Mouse (Mus musculus): Measurements from ENCODE around the gene Ei24. TPM values are rescaled to one million over a fixed set of nuclear protein-coding genes. Genes with fewer than 3 reads are reported as not detected.

Ei24 gene
- polyA plus RNA-seq, 1 experiment from 2014 or later = 124 TPM

DNA sequence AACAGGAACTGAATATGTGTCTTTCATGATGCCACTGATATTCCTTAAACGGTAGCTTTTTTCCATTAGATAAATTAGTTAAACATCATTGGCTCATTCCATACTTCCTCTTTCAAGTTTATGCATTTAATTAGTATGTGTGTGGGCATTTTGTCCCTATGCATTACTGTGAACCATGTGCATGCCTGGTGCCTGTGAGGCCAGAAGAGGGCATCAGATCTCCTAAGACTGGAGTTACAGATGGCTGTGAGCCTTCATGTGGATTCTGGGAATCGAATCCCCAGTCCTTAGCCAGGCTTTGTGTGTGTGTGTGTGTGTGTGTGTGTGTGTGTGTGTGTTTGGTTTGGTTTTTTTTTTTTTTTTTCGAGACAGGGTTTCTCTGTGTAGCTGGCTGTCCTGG, 17.3 kb upstream of the Ei24 start:
- Histone ChIP-seq H3K4me3 (no peak overlapping the region), H3K4me2 (no peak overlapping the region), H3K36me3 (no peaks in the 10 kb centered on the region), H3K27ac (replicated peaks) (no peak overlapping the region), H3K9ac (no peak overlapping the region), H3K9me3 (no peaks in the 10 kb centered on the region), H3K4me1 (replicated peaks) (no peaks in the 10 kb centered on the region), H3K27me3 (no peaks in the 10 kb centered on the region)
- 76% methylated on average over 3 of the region's 3 CpGs for WGBS
- ATAC-seq (ENCODE audit: low FRiP score, low read depth) = no peak

DNA sequence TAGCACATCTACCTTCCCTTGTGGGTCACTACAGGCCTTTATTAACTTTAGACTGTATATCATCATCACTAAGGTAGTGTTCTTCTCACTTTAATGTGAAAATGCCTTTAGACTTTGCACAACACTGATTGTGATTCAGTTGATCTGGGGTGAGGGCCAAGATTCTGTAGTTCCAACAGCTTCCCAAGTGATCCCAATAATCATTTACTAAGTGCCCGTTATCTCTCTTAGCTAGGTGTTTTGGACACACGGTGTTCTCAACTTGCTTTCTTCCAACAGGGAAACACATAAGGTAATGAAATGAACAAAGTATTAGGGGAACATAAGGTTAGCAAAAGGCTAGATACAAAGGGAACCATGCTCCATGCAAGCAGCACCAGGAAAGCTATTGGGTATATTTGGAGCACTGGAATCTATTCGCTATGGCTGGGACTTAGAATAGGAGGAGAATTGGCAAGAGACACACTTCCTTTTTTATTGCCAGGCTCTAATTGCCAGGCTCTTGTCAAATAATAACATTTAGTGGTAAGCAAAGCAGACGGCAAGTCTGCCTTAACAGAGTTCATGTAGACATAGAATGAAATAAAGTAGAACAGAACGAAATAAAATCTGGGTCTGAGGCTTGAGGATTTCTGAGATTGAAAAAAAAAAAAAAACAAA, 11.1 kb upstream of the Ei24 start:
- H3K4me1 ChIP-seq (replicated peaks) = no peaks in the 10 kb centered on the region
- 86% methylated on average over 5 of the region's 5 CpGs for WGBS
- H3K27ac ChIP-seq (replicated peaks) = no peak overlapping the region
- H3K36me3 ChIP-seq = no peaks in the 10 kb centered on the region
- ATAC-seq (ENCODE audit: low FRiP score, low read depth) = no peak
- no peak overlapping the region for H3K4me2 ChIP-seq
- no peaks in the 10 kb centered on the region for H3K27me3 ChIP-seq
- H3K9me3 ChIP-seq = no peaks in the 10 kb centered on the region
- H3K4me3 ChIP-seq = no peak overlapping the region
- H3K9ac ChIP-seq = no peak overlapping the region

DNA sequence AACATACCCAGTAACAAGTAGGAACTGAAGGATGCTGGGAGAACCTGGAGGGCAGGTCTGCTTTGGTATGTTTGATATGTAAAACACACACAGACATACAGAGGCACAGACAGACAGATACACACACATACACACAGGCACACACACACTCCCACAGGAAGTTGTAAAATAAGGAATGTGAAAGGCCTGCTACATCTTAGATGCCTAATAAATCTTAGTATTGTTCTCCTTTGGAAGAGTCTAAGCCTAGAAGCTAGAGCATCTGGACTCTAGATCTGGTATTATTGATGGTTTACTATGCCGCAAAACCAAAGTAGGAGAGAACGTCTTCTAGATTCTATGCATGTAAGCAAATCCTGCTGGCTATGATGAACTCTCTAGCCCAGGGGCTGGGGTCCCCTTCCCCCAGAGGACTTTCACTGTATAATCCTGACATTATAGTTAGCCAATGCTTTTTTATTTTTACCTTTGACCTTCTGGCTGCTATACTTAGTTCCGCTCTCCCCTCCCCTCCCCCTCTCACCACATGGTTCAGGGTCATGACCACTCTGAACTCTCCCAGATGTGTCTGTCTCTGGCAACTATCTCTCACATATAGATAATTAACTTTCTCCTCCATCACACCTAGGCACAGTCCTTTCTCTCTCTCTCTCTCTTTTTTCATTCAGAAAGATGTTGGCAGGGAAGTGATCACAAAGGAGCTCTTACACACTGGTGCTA, 8.2 kb upstream of the Ei24 start:
- Histone ChIP-seq H3K36me3 (no peaks in the 10 kb centered on the region), H3K4me2 (no peak overlapping the region), H3K9ac (no peak overlapping the region), H3K4me1 (replicated peaks) (no peaks in the 10 kb centered on the region), H3K27me3 (no peaks in the 10 kb centered on the region), H3K9me3 (no peaks in the 10 kb centered on the region), H3K4me3 (no peak overlapping the region), H3K27ac (replicated peaks) (no peak overlapping the region)
- 96% methylated on average over 3 of the region's 3 CpGs for WGBS
- ATAC-seq (ENCODE audit: low FRiP score, low read depth) = no peak

DNA sequence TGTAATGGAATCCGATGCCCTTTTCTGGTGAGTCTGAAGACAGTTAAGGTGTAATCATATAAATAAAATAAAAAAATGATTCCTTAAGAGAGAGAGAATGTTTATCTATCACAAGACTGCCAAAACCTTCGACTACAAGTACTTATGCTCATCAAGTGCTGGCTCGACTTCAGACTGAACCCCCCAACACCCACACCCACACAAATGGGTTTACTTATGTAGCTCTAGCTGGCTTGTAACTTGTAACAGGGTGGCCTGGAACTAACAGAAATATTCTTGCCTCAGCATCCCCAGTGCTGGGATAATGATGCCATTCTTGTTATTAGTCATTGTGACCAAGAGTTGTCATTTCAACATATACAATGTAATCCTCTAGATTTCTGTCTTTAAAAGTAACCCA, 6.7 kb upstream of the Ei24 start:
- H3K9me3 ChIP-seq = no peaks in the 10 kb centered on the region
- ATAC-seq (ENCODE audit: low FRiP score, low read depth) = no peak
- no peak overlapping the region for H3K27ac ChIP-seq (replicated peaks)
- no peaks in the 10 kb centered on the region for H3K36me3 ChIP-seq
- H3K4me3 ChIP-seq = no peak overlapping the region
- 87% methylated on average over 3 of the region's 3 CpGs for WGBS
- no peaks in the 10 kb centered on the region for H3K4me1 ChIP-seq (replicated peaks)
- no peak overlapping the region for H3K4me2 ChIP-seq
- no peaks in the 10 kb centered on the region for H3K27me3 ChIP-seq
- H3K9ac ChIP-seq = no peak overlapping the region

DNA sequence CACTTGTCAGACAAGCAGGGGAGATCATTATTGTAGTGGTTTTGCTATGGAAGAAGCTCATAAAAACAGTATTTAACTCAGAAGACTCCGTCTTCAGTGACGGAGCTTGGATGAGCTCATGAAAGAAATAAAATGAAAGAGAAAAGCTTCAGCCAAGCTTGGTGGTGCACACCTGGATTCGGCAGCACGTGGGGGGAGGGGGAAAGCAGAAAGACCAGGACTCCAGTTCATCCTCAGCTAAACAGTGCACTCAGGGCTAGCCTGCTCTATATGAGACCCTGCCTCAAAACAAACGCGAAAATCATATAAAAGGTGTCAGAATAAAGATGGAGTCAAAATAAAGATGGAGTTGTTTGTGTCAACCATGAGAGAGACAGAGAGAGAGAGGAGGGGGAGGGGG, 6.2 kb upstream of the Ei24 start:
- H3K9me3 ChIP-seq = no peaks in the 10 kb centered on the region
- no peak for ATAC-seq (ENCODE audit: low FRiP score, low read depth)
- no peaks in the 10 kb centered on the region for H3K27me3 ChIP-seq
- 75% methylated on average over 6 of the region's 6 CpGs for WGBS
- no peak overlapping the region for H3K27ac ChIP-seq (replicated peaks)
- H3K36me3 ChIP-seq = no peaks in the 10 kb centered on the region
- no peak overlapping the region for H3K4me3 ChIP-seq
- no peaks in the 10 kb centered on the region for H3K4me1 ChIP-seq (replicated peaks)
- H3K9ac ChIP-seq = no peak overlapping the region
- no peak overlapping the region for H3K4me2 ChIP-seq

DNA sequence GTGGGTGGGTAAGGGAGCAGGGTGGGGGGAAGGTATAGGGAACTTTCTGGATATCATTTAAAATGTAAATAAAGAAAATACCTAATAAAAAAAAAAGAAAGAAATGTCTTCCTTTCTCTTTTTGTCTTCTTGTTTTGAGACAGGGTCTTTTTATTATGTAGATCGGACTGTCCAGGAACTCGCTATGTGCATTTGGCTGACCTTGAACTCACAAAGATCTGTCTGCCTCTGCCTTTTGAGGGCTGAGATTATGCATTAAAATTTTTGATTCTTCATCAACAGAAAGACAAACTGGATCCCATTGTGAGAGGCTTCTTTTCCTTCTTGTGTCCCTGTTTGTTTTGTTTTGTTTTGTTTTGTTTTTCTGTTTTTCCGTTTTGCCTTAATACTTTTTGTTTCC, 5.8 kb upstream of the Ei24 start:
- 0 out of 2 replicates have a peak, but pooled peaks cover under 1% of the 10 kb centered on the region for H3K4me1 ChIP-seq (replicated peaks)
- H3K9me3 ChIP-seq = no peaks in the 10 kb centered on the region
- no peaks in the 10 kb centered on the region for H3K27me3 ChIP-seq
- WGBS = 79% methylated on average over 3 of the region's 3 CpGs
- no peak overlapping the region for H3K4me3 ChIP-seq
- no peak overlapping the region for H3K27ac ChIP-seq (replicated peaks)
- H3K36me3 ChIP-seq = no peaks in the 10 kb centered on the region
- H3K4me2 ChIP-seq = no peak overlapping the region
- ATAC-seq (ENCODE audit: low FRiP score, low read depth) = no peak
- no peak overlapping the region for H3K9ac ChIP-seq

DNA sequence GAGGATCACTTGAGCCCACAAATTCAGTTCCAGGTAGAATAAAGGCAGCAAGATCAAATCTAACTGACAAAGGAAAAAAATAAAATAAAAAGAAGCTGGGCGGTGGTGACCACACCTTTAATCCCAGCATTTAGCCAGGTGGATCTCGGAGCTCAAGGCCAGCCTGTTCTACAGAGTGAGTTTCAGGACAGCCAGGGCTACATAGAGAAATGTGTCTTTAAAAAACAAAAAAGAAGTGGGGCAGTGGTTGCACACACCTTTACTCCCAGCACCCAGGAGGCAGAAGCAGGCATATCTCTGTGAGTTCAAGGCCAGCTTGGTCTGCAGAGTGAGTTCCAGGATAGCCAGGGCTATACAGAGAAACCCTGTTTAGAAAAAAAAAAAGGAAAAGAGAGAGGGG, 4.8 kb upstream of the Ei24 start:
- 91% methylated on average over 2 of the region's 2 CpGs for WGBS
- no peak overlapping the region for H3K9ac ChIP-seq
- no peak for ATAC-seq (ENCODE audit: low FRiP score, low read depth)

DNA sequence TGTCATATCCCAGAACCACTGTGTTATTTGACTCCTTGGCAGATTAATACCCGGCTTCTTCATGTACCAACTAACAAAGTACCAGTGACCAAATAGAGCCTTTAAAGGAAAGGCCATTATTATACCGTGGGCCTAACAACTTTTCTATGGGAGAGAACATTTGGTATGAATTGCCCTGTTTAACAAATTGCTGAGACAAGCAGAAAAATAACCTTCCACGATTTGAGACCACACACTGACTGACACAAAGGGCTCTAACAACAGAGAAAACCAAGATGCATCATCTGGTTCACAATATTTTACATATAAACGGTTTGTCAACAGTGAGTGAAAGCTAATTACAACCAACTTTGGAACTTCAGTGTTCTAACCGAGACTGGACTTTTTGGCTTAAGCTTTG, 969 bp downstream of the Ei24 start:
- peaks cover 38% of the 10 kb centered on the region for H3K4me1 ChIP-seq (replicated peaks)
- H3K36me3 ChIP-seq = peaks cover 10% of the 10 kb centered on the region
- peak overlapping the region; percentile 77 for H3K4me2 ChIP-seq
- no peaks in the 10 kb centered on the region for H3K9me3 ChIP-seq
- peak overlapping the region; percentile 88 for H3K9ac ChIP-seq
- H3K27ac ChIP-seq (replicated peaks) = no peak overlapping the region
- 18% methylated on average over 5 of the region's 5 CpGs for WGBS
- H3K27me3 ChIP-seq = no peaks in the 10 kb centered on the region
- H3K4me3 ChIP-seq = peak overlapping the region; percentile 79
- no peak for ATAC-seq (ENCODE audit: low FRiP score, low read depth)

More for the DNA sequence above, 4.8 kb upstream of the Ei24 start:
- peaks cover 7% of the 10 kb centered on the region; the same call in 1 of the 2 replicates for H3K4me1 ChIP-seq (replicated peaks)
- H3K27me3 ChIP-seq = no peaks in the 10 kb centered on the region
- no peak overlapping the region for H3K27ac ChIP-seq (replicated peaks)
- H3K9me3 ChIP-seq = no peaks in the 10 kb centered on the region
- no peak overlapping the region for H3K4me2 ChIP-seq
- no peak overlapping the region for H3K4me3 ChIP-seq
- no peaks in the 10 kb centered on the region for H3K36me3 ChIP-seq

DNA sequence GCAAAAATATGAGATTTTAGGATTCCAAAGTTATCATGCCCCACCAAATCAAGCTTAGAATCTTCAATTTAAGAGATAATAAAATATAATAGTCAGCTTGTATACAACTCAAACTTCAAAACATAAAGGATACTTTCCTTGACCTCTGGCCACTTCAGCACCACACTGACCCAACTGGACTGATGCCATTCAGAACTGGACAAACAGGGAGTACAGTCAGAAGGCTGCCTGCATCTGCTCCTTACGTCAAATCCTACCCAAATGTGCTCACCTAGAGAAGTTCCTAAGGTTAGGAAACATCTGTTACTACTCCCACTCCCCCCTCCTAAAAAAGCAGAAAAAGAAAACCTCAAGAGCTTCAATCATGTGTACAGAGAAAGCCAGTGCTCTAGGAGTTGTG, 1.6 kb downstream of the Ei24 start:
- Histone ChIP-seq H3K36me3 (peaks cover 16% of the 10 kb centered on the region), H3K27me3 (no peaks in the 10 kb centered on the region), H3K9me3 (no peaks in the 10 kb centered on the region), H3K4me2 (peak overlapping the region; percentile 77), H3K9ac (no peak overlapping the region), H3K27ac (replicated peaks) (no peak overlapping the region), H3K4me3 (0 out of 2 replicates have a peak overlapping the region, but pooled peaks have one; percentile 2), H3K4me1 (replicated peaks) (peaks cover 38% of the 10 kb centered on the region)
- 70% methylated on average over 1 of the region's 1 CpGs for WGBS
- no peak for ATAC-seq (ENCODE audit: low FRiP score, low read depth)

DNA sequence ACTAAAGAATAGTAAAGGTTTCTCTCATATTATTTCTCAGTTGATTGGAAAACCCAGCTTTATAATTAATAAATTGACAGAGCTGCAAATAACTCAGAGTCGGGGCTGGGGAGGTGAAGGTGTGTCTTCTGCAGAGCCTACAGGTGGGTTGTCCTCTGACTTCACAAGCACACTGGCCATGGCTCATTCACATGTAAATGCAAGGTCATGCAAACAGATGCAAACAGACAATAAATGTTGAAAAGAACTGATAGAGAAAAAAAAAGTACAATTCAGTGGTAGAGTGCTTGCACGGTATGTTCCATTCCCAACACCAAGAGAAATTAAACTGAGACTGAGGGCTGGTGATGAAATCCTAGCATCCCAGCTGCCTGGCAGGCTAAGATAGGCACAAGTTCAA, 2.7 kb downstream of the Ei24 start:
- Histone ChIP-seq H3K4me2 (no peak overlapping the region), H3K9ac (no peak overlapping the region), H3K27me3 (no peaks in the 10 kb centered on the region), H3K36me3 (peaks cover 26% of the 10 kb centered on the region), H3K27ac (replicated peaks) (no peak overlapping the region), H3K9me3 (no peaks in the 10 kb centered on the region), H3K4me1 (replicated peaks) (peaks cover 38% of the 10 kb centered on the region), H3K4me3 (no peak overlapping the region)
- 72% methylated on average over 2 of the region's 2 CpGs for WGBS
- no peak for ATAC-seq (ENCODE audit: low FRiP score, low read depth)

DNA sequence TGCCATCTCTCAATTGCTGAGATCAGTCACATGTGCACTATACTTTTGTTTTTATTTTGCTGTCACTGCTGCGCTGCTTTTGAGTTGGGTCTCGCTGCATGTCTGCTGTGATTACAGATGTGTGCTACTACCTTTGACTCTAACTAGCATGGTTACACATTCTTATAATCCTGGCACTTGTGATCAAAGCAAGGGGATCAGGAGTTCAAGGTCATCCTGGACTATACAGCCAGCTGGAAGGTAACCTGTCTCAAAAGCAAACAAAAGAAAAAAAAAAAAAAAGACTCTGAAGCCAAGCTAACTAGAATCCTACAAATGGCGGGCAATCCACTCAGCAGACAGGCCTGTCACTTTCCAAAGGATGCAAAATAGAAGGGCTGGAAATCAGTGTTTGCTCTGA, 5.0 kb downstream of the Ei24 start:
- Histone ChIP-seq H3K4me1 (replicated peaks) (peaks cover 31% of the 10 kb centered on the region), H3K4me3 (no peak overlapping the region), H3K4me2 (no peak overlapping the region), H3K36me3 (peaks cover 46% of the 10 kb centered on the region), H3K9me3 (no peaks in the 10 kb centered on the region), H3K27ac (replicated peaks) (no peak overlapping the region), H3K27me3 (no peaks in the 10 kb centered on the region), H3K9ac (no peak overlapping the region)
- WGBS = 93% methylated on average over 3 of the region's 3 CpGs
- no peak for ATAC-seq (ENCODE audit: low FRiP score, low read depth)

DNA sequence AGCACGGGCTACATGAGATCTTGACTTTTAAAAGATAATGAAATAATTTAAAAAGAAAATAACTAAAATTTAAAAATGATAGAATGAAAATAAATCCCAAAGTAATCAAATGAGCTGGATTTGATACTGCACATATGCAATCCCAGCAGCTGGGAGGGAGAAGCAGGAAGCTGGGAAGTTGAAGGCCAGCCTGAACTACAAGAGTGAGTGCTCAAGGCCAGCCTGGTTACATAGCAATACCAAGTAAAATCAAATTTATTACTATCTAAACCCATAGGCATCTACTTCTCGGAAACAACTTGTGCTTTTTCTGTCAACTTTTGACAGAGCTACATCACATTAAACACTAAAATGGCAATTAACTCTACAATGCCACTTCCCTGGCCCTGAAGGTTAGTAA, 13.3 kb downstream of the Ei24 start:
- ATAC-seq (ENCODE audit: low FRiP score, low read depth) = no peak
- H3K9ac ChIP-seq = no peak overlapping the region
- WGBS = 95% methylated on average over 2 of the region's 2 CpGs
- no peak overlapping the region for H3K27ac ChIP-seq (replicated peaks)
- no peak overlapping the region for H3K4me3 ChIP-seq
- H3K27me3 ChIP-seq = no peaks in the 10 kb centered on the region
- peaks cover 83% of the 10 kb centered on the region for H3K36me3 ChIP-seq
- no peak overlapping the region for H3K4me2 ChIP-seq
- no peaks in the 10 kb centered on the region for H3K4me1 ChIP-seq (replicated peaks)
- no peaks in the 10 kb centered on the region for H3K9me3 ChIP-seq
